In genomic region chr2:27802493-27802892, GRCm38 (mm10) we compare ENCODE assay signal across 8 mouse cellular contexts.
A peak's percentile ranks its signal among the peaks of the same experiment; 100 is the strongest.
DNase-seq lines count a peak whose midpoint lies in the region; ATAC-seq and TF ChIP-seq lines count a peak whose summit lies in the region.

No protein-coding gene starts in this region.

- no peak for TF ChIP-seq CTCF in lung, adult 2 months (IDR thresholded peaks at IDR 0.05; ENCODE audit: insufficient read depth, low read length)

- no peaks in the 10 kb centered on the region for H3K4me1 ChIP-seq in lung, adult 2 months (ENCODE audit: control insufficient read depth, insufficient read depth, low read length)
- peaks cover 27% of the 10 kb centered on the region for H3K4me1 ChIP-seq in heart, embryonic 12.5 days (replicated peaks)
- peaks cover 15% of the 10 kb centered on the region for H3K4me1 ChIP-seq in limb, embryonic 10.5 days
- H3K4me1 ChIP-seq in stomach, embryonic 15.5 days, result peaks cover 9% of the 10 kb centered on the region; the same call in 1 of the 2 replicates

- ATAC-seq in heart, embryonic 12.5 days (ENCODE audit: insufficient number of reproducible peaks, low FRiP score), result peak; percentile 66
- peak; percentile 79 for ATAC-seq in stomach, embryonic 15.5 days (ENCODE audit: insufficient read depth, low FRiP score, low read depth)
- ATAC-seq in erythroblast, adult 5-6 weeks (replicated peaks; ENCODE audit: low FRiP score, poor library complexity, severe bottlenecking), result no peak

- no peaks in the 10 kb centered on the region for H3K27me3 ChIP-seq in heart, embryonic 12.5 days (replicated peaks)
- H3K27me3 ChIP-seq in limb, embryonic 10.5 days (ENCODE audit: low read depth, poor library complexity, severe bottlenecking), result no peaks in the 10 kb centered on the region
- no peaks in the 10 kb centered on the region for H3K27me3 ChIP-seq in stomach, embryonic 15.5 days (replicated peaks)

- no peaks in the 10 kb centered on the region for H3K9me3 ChIP-seq in heart, embryonic 12.5 days (replicated peaks)
- no peaks in the 10 kb centered on the region for H3K9me3 ChIP-seq in limb, embryonic 10.5 days (replicated peaks)
- no peaks in the 10 kb centered on the region for H3K9me3 ChIP-seq in stomach, embryonic 15.5 days

- H3K4me2 ChIP-seq in heart, embryonic 12.5 days, result no peak overlapping the region
- H3K4me2 ChIP-seq in stomach, embryonic 15.5 days, result no peak overlapping the region

- H3K27ac ChIP-seq in heart, embryonic 12.5 days (ENCODE audit: poor library complexity, severe bottlenecking), result no peak overlapping the region
- peak overlapping the region; percentile 58 for H3K27ac ChIP-seq in limb, embryonic 10.5 days
- peak overlapping the region; percentile 80 for H3K27ac ChIP-seq in stomach, embryonic 15.5 days

- 40% methylated on average over 9 of the region's 9 CpGs for WGBS in lung, adult 2 months
- WGBS in heart, embryonic 12.5 days, result 25% methylated on average over 9 of the region's 9 CpGs
- WGBS in limb, embryonic 10.5 days, result 31% methylated on average over 9 of the region's 9 CpGs
- 19% methylated on average over 9 of the region's 9 CpGs for WGBS in stomach, embryonic 15.5 days

- peak; percentile 12 to 18 for DNase-seq in lung, adult 18-20 months
- no peak for DNase-seq in lung, adult 2 months
- DNase-seq in embryo, embryonic 10 days (ENCODE audit: low spot score), result peak; percentile 36
- DNase-seq in limb, embryonic 10.5 days (ENCODE audit: low spot score), result no peak
- no peak for DNase-seq in spleen, adult 18-20 months

- H3K9ac ChIP-seq in heart, embryonic 12.5 days, result no peak overlapping the region
- no peak overlapping the region for H3K9ac ChIP-seq in stomach, embryonic 15.5 days

- TF ChIP-seq POLR2A in lung, adult 2 months (IDR thresholded peaks at IDR 0.05; ENCODE audit: borderline replicate concordance, extremely low read depth, low read depth, low read length), result no peak

- no peak overlapping the region for H3K4me3 ChIP-seq in lung, adult 2 months (replicated peaks; ENCODE audit: extremely low read depth, low read depth, low read length)
- H3K4me3 ChIP-seq in heart, embryonic 12.5 days, result no peak overlapping the region
- no peak overlapping the region for H3K4me3 ChIP-seq in limb, embryonic 10.5 days
- no peak overlapping the region for H3K4me3 ChIP-seq in stomach, embryonic 15.5 days (replicated peaks)

- H3K36me3 ChIP-seq in heart, embryonic 12.5 days, result no peaks in the 10 kb centered on the region
- H3K36me3 ChIP-seq in limb, embryonic 10.5 days, result no peaks in the 10 kb centered on the region
- no peaks in the 10 kb centered on the region for H3K36me3 ChIP-seq in stomach, embryonic 15.5 days

Comparison
In these comparisons a context has a peak if more than half of its experiments do, and no peak if none do; other contexts are left out.
1. DNase-seq: peak in lung, adult 18-20 months (2 of 2) and embryo, embryonic 10 days (single experiment); none in lung, adult 2 months (single experiment), limb, embryonic 10.5 days (single experiment) and spleen, adult 18-20 months (0 of 2).